Mouse (Mus musculus) CH12F3 (cell line): Measurements from ENCODE around the gene Hamp.
"Not testable (repeated sequence)": the region's sequence is repeated elsewhere in the genome, so short reads cannot be mapped to it uniquely, and the experiment has no call there.

ENCODE experiments used
- in situ Hi-C: fragments of 300-500 bp; cut with MboI; formaldehyde crosslinking; loops from 2 replicates; pipeline ENCODE4 v1.14.3; 2020; ENCODE audit warnings: low sequenced_read_pairs

The Hamp gene

DNA sequence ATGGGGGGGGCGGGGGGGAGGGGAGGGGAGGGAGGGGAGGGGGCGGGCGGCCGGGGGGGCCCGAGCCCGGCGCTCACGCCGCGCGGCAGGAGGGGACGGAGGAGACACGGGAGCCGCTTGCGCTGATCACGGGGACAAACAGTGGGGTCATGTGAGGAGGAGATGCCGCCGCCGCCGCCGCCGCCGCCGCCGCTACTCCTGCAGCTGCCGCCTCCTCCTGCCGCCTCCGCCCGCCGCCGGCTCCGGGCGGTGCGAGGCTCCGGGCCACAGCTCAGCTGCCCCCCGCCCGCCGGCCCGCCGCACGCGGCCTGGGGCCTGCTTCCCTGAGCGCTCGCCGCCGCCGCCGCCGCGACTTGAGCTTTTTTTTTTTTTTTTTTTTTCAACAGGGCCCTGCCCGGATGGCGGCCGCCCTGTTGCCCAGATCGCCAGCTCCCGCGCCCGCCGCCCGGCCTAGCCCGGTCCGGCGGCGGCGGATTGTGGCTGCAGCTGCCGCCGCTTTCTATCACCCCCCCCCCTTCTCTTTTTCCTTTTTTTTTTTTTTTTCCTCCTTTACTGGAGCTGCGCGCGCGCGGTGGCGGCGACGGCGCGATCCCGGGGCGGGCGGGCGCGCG is 13.0 kb upstream of the Hamp start, which contains the start of gene Usf2:
TSS of gene Usf2 (minus strand) at position 48 of the 611 bp plus-strand sequence.
- in situ Hi-C loops, result no loop called here

DNA sequence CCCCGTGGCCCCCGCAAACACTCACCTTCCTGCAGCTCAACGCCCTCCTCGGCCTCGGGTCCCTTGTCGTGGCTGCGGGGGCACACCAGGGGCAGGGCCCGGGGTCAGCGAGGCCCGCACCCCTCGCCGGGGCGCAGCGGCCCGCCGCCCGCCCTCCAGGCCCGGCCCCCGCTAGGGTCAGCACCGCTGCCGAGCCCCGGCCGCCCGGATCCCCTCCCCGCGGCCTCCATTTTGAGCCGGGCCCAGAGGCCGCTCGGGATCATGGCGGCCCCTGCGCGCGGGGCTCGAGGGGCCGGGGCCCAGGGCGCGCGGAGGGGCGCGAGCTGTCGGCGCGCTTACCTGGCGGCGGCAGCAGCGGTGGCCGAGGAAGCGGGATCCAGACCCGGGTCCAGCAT is 12.5 kb upstream of the Hamp start:
- in situ Hi-C loops, result no loop called here

DNA sequence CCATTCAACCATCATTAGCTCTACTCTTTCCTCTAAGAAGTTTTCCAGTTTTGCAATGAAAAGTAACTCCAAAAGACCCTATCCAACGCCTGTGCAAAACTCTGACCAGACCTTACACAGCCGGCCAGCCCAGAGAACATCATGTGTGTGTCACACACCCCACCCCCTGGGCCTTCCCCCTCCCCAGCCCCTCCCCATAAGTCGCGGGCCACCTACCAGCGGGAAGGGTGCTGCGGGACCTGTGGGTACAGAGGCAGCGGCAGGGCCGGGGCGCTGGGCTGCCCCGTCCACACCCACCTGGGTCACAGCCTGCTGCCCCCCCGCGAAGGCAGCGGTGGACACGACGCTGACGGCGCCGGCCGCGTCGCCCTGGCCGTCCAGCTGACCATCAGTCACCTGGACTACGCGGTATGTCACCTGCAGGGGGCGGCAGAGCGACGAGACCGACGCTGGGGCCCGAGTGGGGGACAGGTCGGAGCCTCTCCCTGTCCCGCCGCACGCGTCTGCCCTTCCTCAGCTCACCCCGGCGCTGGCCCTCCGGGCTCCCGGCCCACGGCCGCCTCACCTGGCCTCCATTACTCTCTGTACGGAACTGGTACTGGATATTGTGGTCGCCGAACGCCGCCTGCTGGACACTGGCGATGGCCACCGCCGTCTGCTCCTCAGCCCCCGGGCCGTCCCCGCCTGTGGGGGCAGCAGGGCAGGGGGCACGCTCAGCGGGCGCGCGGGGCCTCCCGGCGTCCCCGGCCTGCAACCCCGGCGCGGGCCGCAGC is 11.9 kb upstream of the Hamp start:
- in situ Hi-C loops, result no loop called here

DNA sequence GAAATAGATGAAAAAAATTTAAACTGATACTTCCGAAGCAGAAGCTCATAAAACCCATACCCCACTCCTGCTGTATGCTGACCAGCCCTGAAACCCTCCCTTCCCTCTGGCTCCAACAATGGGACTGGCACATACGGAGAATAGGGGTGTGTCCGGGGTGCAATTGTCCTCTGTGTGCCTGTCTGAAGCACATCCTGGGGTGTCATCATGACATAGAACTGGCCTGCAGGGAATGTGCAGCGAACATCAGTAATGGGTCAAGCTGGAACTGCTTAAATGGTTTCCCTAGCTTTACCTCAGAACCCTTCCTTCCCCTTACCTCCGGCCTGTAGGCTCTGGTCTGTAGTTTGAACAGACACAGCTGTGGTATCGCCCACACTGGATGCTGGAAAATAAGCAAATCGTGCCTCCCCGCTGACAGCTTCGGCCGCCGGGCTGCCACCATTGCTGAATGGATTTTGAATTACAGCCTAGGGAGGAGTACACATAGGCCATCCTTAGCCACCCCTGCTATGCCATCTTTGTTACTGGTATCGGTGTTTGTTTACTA is 11.2 kb upstream of the Hamp start:
- in situ Hi-C loops, result no loop called here

DNA sequence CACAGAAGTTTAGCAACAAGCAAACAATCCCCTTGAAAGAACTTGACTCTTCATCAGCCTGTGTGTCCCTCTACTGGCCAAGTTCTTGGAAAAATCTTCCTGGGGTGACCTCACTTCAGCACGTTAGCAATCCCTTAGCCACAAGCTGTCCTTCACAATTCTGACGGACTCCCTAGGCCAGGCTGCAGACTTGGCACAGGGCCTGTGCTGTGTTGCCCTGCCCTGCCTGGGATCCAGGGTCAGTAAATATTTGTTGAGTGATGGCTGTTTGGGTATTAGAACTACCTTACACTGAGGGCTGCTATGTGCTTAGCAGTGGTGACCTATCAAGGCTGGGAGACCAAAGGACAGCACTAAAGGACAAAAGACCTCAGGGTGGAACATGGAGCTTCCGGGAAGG is 10.2 kb upstream of the Hamp start:
- in situ Hi-C loops, result no loop called here

DNA sequence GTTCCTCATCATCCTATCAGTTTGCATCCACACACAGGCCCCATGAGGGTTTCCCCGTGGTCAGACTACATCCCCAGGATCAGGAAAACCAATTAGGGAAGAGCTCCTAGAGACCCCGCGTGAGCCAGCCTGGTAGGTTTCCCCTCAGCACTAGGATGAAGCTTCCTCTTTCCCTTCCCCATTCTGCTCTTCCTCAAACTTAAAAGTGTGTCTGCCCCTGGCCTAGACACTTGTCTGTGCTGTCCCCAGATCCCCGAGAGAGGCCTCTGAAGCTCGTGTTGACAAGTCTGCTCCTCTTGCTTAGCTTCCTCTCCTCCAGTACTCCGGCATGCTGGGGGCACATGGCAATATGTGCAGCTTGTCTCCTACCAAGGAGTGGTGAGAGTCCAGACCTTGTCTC is 9.6 kb upstream of the Hamp start:
- in situ Hi-C loops, result no loop called here

DNA sequence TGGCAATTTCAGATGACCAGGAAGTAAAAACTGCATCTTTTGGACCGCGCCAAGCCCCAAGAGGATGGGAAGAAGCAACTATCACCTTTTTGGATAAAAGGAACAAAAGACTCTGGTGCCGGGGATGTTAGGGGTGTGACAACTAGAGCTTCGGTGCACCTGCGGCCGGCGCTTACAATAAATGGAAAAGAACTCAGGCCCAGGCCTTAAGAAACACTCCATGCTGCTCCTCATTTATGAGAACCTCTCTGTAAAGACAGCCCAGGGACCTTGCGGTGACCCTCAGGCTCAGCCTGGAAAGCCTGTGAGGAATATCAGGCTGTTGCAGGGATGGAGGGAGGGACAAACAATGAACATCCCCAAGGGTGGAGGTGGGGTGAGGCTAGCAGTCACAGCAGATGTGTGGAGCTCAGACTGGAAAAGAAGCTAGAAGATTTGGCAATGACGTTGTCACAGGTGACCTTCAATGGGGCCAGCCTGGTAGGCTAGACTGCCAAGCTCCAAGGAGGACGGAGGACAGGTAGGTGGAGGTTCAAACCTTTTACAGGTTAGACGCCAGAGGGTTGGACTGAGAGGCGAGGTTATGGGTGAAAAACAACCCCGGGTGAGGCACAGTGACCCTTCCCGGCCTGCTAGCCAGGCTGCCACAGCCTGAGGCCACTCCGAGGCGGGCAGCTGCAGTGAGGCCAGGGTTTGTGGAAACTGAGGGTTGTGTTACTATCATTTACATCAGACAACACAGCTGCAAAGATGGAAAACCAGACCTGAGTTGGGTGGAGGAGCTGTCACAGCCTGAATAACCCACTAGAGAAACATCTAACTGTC is 8.8 kb upstream of the Hamp start:
- in situ Hi-C loops, result no loop called here

DNA sequence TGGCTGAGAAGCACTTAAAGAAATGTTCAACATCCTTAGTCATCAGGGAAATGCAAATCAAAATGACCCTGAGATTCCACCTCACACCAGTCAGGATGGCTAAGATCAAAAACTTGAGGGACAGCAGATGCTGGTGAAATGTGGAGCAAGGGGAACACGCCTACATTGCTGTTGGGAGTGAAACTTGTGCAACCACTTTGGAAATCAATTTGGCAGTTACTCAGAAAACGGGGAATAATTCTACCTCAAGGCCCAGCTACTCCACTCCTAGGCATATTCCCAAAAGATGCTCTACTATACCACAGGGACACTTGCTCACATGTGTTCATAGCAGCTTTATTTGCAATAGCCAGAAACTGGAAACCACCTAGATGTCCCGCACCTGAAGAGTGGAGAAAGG is 6.1 kb upstream of the Hamp start:
- in situ Hi-C loops, result not testable (repeated sequence)

DNA sequence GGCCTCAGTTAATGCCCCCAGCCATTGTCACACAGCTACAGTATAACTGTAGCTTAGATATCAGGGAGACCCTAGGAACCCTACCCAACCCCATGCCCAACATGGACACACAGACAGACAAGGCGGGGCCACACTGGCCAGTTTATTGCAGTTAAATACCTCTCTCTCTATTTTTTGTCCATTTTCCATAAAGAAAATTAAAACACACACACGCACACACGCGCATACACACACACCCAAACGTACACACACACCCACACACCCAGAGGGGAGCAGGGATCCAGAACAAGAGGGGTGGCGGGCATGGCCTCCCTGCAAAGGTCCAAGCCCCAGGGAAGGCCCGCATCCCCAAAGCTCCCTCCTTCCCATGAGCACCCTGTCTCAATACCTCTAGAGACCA is 2.0 kb upstream of the Hamp start:
- in situ Hi-C loops, result no loop called here

DNA sequence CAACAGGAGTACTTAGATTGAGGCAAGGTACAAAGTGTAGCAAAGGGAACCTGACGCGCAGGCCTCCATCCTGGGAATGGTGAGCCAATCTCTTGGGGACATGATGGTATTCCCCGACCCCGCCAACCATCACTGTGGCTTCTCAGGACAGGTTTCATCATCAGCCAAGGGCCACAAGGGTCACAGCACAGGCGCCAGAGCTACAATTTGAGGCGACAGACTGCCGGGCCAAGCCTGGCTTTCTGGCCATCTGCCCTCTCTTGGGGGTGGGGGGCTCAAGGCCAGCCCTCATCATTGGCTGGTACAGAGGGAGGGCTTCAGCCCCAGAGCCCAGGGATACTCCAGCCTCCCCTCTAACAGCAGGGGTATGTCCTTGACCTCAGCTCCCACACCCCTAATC is 1.6 kb upstream of the Hamp start:
- in situ Hi-C loops, result not testable (repeated sequence)

DNA sequence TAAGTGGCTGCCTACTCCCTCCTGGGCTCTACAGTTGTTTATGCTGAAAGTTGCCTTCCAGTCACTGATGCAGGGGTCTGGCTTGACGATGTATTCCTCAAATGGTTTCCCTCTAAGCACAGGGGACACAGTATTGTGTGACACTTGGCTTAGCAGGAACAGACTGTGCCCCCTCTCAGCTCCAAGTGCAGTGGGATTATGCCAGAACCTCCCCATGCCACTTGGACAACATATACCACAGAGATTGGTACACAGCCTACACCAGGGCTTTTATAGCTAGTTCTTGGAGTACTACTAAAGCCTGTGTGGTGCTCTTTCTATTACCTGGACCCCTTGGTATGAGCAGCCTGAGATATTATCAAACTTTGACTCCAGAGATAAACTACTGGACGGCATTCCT is 874 bp upstream of the Hamp start:
- in situ Hi-C loops, result not testable (repeated sequence)

DNA sequence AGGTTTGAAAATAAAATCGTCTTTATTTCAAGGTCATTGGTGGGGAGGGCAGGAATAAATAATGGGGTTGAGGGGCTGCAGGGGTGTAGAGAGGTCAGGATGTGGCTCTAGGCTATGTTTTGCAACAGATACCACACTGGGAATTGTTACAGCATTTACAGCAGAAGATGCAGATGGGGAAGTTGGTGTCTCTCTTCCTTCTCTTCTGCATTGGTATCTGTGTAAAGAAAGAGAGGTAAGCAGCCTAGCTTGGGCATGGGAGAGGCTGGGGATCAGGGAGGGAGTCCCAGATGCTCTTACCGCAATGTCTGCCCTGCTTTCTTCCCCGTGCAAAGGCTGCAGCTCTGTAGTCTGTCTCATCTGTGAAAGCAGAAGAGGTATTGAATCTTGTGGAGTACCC is 1.5 kb downstream of the Hamp start:
- in situ Hi-C loops, result not testable (repeated sequence)

DNA sequence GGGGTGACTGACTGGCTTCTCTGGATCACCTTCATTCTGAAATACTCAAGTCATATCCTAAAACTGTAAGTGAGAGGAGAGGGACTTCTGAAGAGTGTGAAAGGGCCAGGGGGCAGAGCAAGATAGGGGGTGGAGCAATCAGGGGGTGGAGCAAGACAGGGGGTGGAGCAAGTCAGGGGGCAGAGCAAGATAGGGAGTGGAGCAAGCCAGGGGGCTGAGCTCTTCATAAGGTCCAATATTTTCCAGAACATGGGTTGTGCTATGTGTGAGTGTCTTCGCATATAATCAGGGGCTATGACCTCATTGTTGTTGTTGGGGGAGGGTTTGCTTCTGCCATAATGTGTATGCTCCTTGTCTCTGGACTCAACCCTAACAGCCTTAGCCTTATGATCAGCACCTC is 3.8 kb downstream of the Hamp start:
- in situ Hi-C loops, result not testable (repeated sequence)

DNA sequence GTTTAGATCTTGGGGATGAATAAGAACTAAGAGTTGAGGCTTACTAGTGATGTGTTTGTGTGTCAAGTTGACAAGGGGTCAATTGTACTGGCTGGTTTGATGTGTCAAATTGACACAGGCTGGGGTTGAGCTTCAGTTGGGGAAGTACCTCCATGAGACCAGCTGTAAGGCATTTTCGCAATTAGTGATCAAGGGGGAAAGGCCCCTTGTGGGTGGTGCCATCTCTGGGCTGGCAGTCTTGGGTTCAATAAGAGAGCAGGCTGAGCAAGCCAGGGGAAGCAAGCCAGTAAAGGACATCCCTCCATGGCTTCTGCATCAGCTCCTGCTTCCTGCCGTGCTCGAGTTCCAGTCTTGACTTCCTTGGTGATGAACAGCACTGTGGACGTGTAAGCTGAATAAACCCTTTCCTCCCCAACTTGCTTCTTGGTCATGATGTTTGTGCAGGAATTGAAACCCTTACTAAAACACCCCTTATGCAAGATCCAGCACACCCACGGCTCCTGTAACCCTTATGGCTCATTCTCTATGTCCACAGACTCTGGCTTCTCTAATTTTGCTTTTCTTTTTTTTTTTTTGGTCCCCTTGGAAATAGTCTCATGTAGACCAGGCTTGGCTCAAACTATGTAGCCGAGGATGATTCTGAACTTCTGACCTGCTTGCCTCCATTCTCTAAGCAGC is 8.3 kb downstream of the Hamp start:
- in situ Hi-C loops, result not testable (repeated sequence)

DNA sequence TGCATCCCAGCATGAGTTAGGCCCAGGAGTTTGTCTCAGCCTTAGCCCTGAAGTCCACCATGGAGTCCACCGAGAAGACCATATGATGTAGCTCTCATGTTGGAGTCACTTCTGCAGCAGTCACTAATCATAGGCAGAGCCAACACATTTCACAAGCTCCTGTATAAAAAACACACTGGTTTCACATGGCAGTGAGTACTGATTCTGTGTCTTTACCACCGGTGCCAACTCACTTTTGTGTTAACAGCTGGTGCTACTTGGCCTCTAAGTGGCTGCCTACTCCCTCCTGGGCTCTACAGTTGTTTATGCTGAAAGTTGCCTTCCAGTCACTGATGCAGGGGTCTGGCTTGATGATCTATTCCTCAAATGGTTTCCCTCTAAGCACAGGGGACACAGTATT is 19.3 kb downstream of the Hamp start, which contains the start of gene Hamp2:
TSS of gene Hamp2 (minus strand) at position 101 of the 400 bp plus-strand sequence.
- in situ Hi-C loops, result not testable (repeated sequence)

DNA sequence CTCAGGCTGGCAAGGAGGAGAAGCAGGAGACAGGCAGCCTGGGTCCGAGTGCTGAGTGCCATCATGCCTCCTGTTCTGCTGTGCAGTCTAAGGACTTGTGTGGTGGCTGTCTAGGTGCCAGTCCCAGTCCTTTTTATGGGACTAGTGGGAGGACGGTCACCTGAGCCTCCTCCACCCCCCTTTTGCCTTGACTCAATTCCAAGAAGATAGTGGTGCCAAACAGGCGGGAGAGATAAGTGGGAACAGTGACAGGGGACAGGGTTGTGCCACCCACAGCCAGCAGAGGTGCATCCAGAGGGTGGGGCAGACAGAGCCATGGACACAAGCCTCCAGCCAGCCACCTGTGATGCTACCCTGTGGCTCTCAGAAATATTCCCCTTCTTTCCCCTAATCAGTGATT is 19.8 kb downstream of the Hamp start:
- in situ Hi-C loops, result no loop called here

DNA sequence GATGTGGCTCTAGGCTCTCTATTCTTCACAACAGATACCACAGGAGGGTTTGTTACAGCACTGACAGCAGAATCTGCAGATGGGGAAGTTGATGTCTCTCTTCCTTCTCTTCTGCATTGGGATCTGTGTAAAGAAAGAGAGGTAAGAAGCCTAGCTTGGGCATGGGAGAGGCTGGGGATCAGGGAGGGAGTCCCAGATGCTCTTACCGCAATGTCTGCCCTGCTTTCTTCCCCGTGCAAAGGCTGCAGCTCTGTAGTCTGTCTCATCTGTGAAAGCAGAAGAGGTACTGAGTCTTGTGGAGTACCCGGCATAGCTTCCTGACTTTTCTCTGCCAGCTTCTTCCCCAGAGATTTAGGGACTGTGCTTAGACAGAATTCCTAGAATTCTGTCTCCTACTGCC is 21.3 kb downstream of the Hamp start:
- in situ Hi-C loops, result not testable (repeated sequence)

DNA sequence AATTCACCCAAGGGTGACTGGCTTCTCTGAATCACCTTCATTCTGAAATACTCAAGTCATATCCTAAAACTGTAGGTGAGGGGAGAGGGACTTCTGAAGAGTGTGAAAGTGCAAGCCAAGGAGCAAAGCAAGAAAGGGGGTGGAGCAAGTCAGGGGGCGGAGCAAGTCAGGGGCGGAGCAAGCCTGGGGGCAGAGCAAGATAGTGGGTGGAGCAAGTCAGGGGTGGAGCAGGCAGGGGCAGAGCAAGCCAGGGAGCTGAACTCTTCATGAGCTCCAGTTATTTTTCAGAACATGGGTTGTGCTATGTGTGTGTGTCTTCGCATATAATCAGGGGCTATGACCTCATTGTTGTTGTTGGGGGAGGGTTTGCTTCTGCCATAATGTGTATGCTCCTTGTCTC is 23.6 kb downstream of the Hamp start:
- in situ Hi-C loops, result no loop called here

DNA sequence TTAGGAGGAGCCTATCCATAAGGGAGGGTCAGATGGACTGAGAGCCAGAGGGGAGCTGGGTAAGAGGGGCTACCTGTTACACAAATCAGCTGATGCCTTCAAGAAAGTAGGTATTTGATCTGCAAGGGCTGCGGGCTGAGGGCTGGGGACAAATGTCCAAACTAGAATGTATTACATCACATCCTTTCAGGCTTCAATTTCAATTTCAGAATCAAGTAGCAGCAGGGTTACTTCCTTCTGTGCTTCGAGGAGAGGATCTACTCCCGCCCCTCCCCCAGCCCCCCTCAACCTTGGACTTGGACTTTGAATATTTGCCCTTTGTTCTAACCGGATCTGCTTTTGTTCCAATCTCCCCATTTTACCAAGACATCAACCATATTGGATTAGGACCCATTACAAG is 26.6 kb downstream of the Hamp start:
- in situ Hi-C loops, result no loop called here

DNA sequence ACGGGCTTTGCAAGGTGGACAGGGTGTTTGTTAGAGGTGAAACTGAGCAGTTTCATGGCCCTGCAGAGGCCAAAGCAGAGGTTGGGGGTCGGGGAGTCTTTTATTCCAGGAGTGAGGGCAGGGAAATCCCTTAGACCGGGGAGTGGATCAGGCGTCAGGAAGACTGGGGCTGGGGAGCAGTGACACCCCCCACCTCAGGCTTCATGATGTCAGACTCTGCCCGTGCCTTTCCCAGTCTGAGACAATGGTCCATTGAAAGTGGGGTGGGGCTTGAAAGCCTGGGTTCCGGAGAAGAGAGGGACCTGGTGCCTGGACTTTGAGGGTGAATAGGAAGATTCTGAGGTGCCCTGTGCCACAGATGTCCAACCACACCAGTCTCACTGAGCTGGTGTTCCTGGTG is 27.1 kb downstream of the Hamp start:
- in situ Hi-C loops, result no loop called here

DNA sequence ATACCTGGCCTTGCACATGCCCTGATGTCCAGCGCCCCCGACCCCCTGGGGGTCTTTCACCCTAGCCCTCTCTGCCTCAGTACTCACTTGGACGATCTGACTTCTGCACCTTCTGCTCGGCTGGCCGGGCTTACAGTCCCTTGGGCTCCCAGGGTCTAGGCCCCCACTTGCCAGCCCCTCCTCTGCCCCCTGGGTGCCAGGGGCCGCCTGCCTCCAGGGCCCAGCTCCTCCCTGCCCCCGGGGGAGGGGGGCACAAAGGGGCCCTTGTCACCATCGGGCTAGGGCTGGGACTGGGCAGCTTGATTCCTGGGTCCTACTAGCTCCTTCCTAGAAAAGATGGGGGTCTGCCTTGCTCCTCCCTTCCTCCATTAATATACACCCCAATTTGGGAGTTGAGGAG is 29.1 kb downstream of the Hamp start, which contains the start of gene Mag:
TSS of gene Mag (minus strand) at position 142 of the 400 bp plus-strand sequence.
- in situ Hi-C loops, result no loop called here
